Mouse (Mus musculus): ENCODE data around the gene Hbq1a. TPM values are rescaled to one million over a fixed set of nuclear protein-coding genes. Genes with fewer than 3 reads are reported as not detected.

The Hbq1a gene
- polyA plus RNA-seq, 1 experiment from 2014 or later: not detected

- Histone ChIP-seq H3K36me3 (replicated peaks) (no peaks in the 10 kb centered on the region), H3K27ac (replicated peaks) (no peak overlapping the region), H3K4me1 (0 out of 2 replicates have a peak, but pooled peaks cover 3% of the 10 kb centered on the region), H3K9me3 (no peaks in the 10 kb centered on the region), H3K27me3 (replicated peaks; ENCODE audit: low read depth, poor library complexity, severe bottlenecking) (peaks cover 12% of the 10 kb centered on the region), H3K4me3 (no peak overlapping the region)
- DNase-seq (ENCODE audit: low spot score): no peak
- WGBS: 84% methylated on average over 1 of the region's 1 CpGs
These were observed 7.1 kb downstream of the Hbq1a start for GRCm38 (mm10) chr11:32307006-32307405.

- Histone ChIP-seq H3K4me3 (no peak overlapping the region), H3K27ac (replicated peaks) (no peak overlapping the region), H3K9me3 (no peaks in the 10 kb centered on the region), H3K27me3 (replicated peaks; ENCODE audit: low read depth, poor library complexity, severe bottlenecking) (no peaks in the 10 kb centered on the region), H3K4me1 (0 out of 2 replicates have a peak, but pooled peaks cover 3% of the 10 kb centered on the region), H3K36me3 (replicated peaks) (no peaks in the 10 kb centered on the region)
- 57% methylated on average over 4 of the region's 4 CpGs for WGBS
- DNase-seq (ENCODE audit: low spot score): no peak
These were observed 9.6 kb downstream of the Hbq1a start for GRCm38 (mm10) chr11:32309446-32309845.

GRCm38 (mm10) chr11:32309928-32310327, 10.1 kb downstream of the Hbq1a start:
- H3K4me1 ChIP-seq: 0 out of 2 replicates have a peak, but pooled peaks cover 3% of the 10 kb centered on the region
- H3K4me3 ChIP-seq: no peak overlapping the region
- DNase-seq (ENCODE audit: low spot score): no peak
- no peaks in the 10 kb centered on the region for H3K9me3 ChIP-seq
- H3K27me3 ChIP-seq (replicated peaks; ENCODE audit: low read depth, poor library complexity, severe bottlenecking): no peaks in the 10 kb centered on the region
- H3K36me3 ChIP-seq (replicated peaks): no peaks in the 10 kb centered on the region
- no peak overlapping the region for H3K27ac ChIP-seq (replicated peaks)
- 60% methylated on average over 3 of the region's 3 CpGs for WGBS

GRCm38 (mm10) chr11:32316009-32316408, 16.1 kb downstream of the Hbq1a start:
- Histone ChIP-seq H3K27me3 (replicated peaks; ENCODE audit: low read depth, poor library complexity, severe bottlenecking) (no peaks in the 10 kb centered on the region), H3K27ac (replicated peaks) (no peak overlapping the region), H3K36me3 (replicated peaks) (no peaks in the 10 kb centered on the region), H3K4me3 (no peak overlapping the region), H3K4me1 (peaks cover 10% of the 10 kb centered on the region), H3K9me3 (no peaks in the 10 kb centered on the region)
- no peak for DNase-seq (ENCODE audit: low spot score)
- WGBS: 78% methylated on average over 3 of the region's 3 CpGs

GRCm38 (mm10) chr11:32320507-32321195, 20.8 kb downstream of the Hbq1a start:
- Histone ChIP-seq H3K27me3 (replicated peaks; ENCODE audit: low read depth, poor library complexity, severe bottlenecking) (no peaks in the 10 kb centered on the region), H3K27ac (replicated peaks) (no peak overlapping the region), H3K36me3 (replicated peaks) (no peaks in the 10 kb centered on the region), H3K9me3 (no peaks in the 10 kb centered on the region), H3K4me1 (peaks cover 16% of the 10 kb centered on the region), H3K4me3 (no peak overlapping the region)
- no peak for DNase-seq (ENCODE audit: low spot score)
- 66% methylated on average over 11 of the region's 11 CpGs for WGBS

- peak; percentile 71 for DNase-seq (ENCODE audit: low spot score)
- 38% methylated on average over 8 of the region's 8 CpGs for WGBS
- Histone ChIP-seq H3K36me3 (replicated peaks) (no peaks in the 10 kb centered on the region), H3K27ac (replicated peaks) (no peak overlapping the region), H3K4me1 (peaks cover 15% of the 10 kb centered on the region), H3K4me3 (no peak overlapping the region), H3K9me3 (no peaks in the 10 kb centered on the region), H3K27me3 (replicated peaks; ENCODE audit: low read depth, poor library complexity, severe bottlenecking) (no peaks in the 10 kb centered on the region)
These were observed 21.3 kb downstream of the Hbq1a start for GRCm38 (mm10) chr11:32321196-32321565.

- Histone ChIP-seq H3K27ac (replicated peaks) (no peak overlapping the region; the same call in 1 of the 2 replicates), H3K9me3 (no peaks in the 10 kb centered on the region), H3K4me3 (peak overlapping the region; percentile 33), H3K27me3 (replicated peaks; ENCODE audit: low read depth, poor library complexity, severe bottlenecking) (no peaks in the 10 kb centered on the region), H3K36me3 (replicated peaks) (no peaks in the 10 kb centered on the region), H3K4me1 (peaks cover 12% of the 10 kb centered on the region)
- peak; percentile 93 for DNase-seq (ENCODE audit: low spot score)
- 11% methylated on average over 15 of the region's 15 CpGs for WGBS
These were observed 24.7 kb downstream of the Hbq1a start for GRCm38 (mm10) chr11:32324609-32325008.

- WGBS: 58% methylated on average over 6 of the region's 6 CpGs
- DNase-seq (ENCODE audit: low spot score): no peak
- H3K4me1 ChIP-seq: peaks cover 10% of the 10 kb centered on the region; the same call in 1 of the 2 replicates
These were observed 31.2 kb downstream of the Hbq1a start for GRCm38 (mm10) chr11:32331075-32331474.

GRCm38 (mm10) chr11:32331861-32332260, 32.0 kb downstream of the Hbq1a start:
- Histone ChIP-seq H3K4me3 (no peak overlapping the region), H3K4me1 (peaks cover 10% of the 10 kb centered on the region; the same call in 1 of the 2 replicates), H3K9me3 (no peaks in the 10 kb centered on the region; the same call in 1 of the 2 replicates), H3K27me3 (replicated peaks; ENCODE audit: low read depth, poor library complexity, severe bottlenecking) (no peaks in the 10 kb centered on the region), H3K36me3 (replicated peaks) (no peaks in the 10 kb centered on the region), H3K27ac (replicated peaks) (no peak overlapping the region)
- DNase-seq (ENCODE audit: low spot score): no peak
- WGBS: 73% methylated on average over 5 of the region's 5 CpGs

More at GRCm38 (mm10) chr11:32331075-32331474, 31.2 kb downstream of the Hbq1a start:
- H3K4me3 ChIP-seq: no peak overlapping the region
- H3K9me3 ChIP-seq: no peaks in the 10 kb centered on the region
- H3K27me3 ChIP-seq (replicated peaks; ENCODE audit: low read depth, poor library complexity, severe bottlenecking): no peaks in the 10 kb centered on the region
- H3K27ac ChIP-seq (replicated peaks): no peak overlapping the region
- no peaks in the 10 kb centered on the region for H3K36me3 ChIP-seq (replicated peaks)

GRCm38 (mm10) chr11:32333235-32333634, 33.4 kb downstream of the Hbq1a start:
- H3K27me3 ChIP-seq (replicated peaks; ENCODE audit: low read depth, poor library complexity, severe bottlenecking): no peaks in the 10 kb centered on the region
- H3K27ac ChIP-seq (replicated peaks): no peak overlapping the region
- no peaks in the 10 kb centered on the region; the same call in 1 of the 2 replicates for H3K9me3 ChIP-seq
- peaks cover 10% of the 10 kb centered on the region; the same call in 1 of the 2 replicates for H3K4me1 ChIP-seq
- no peaks in the 10 kb centered on the region for H3K36me3 ChIP-seq (replicated peaks)
- DNase-seq (ENCODE audit: low spot score): no peak
- WGBS: 81% methylated on average over 2 of the region's 2 CpGs
- no peak overlapping the region for H3K4me3 ChIP-seq

GRCm38 (mm10) chr11:32336435-32336907, 36.6 kb downstream of the Hbq1a start:
- Histone ChIP-seq H3K4me3 (no peak overlapping the region), H3K27ac (replicated peaks) (no peak overlapping the region), H3K27me3 (replicated peaks; ENCODE audit: low read depth, poor library complexity, severe bottlenecking) (no peaks in the 10 kb centered on the region), H3K4me1 (peaks cover 13% of the 10 kb centered on the region), H3K9me3 (no peaks in the 10 kb centered on the region; the same call in 1 of the 2 replicates), H3K36me3 (replicated peaks) (no peaks in the 10 kb centered on the region)
- DNase-seq (ENCODE audit: low spot score): no peak
- 86% methylated on average over 6 of the region's 6 CpGs for WGBS

GRCm38 (mm10) chr11:32339131-32339531, 39.3 kb downstream of the Hbq1a start:
- DNase-seq (ENCODE audit: low spot score): no peak
- WGBS: 59% methylated on average over 2 of the region's 2 CpGs
- Histone ChIP-seq H3K27ac (replicated peaks) (no peak overlapping the region), H3K4me1 (peaks cover 13% of the 10 kb centered on the region), H3K27me3 (replicated peaks; ENCODE audit: low read depth, poor library complexity, severe bottlenecking) (0 out of 2 replicates have a peak, but pooled peaks cover 4% of the 10 kb centered on the region), H3K9me3 (no peaks in the 10 kb centered on the region; the same call in 1 of the 2 replicates), H3K36me3 (replicated peaks) (no peaks in the 10 kb centered on the region), H3K4me3 (no peak overlapping the region)
